Mouse (Mus musculus): ENCODE measurements at regions not wholly inside any gene's neighbourhood (a gene's known extent, or its start where the extent isn't known, plus 50 kb on each side); places are given as distances from the start of the nearest gene placed in this dataset.

- no peak for TF ChIP-seq CTCF (IDR thresholded peaks at IDR 0.05; ENCODE audit: low read depth)
- TF ChIP-seq EP300 (optimal IDR thresholded peaks at IDR 0.05): no peak
Measured at GRCm38 (mm10) chr6:135436315-135436714, 74.0 kb downstream of the Emp1 start.

All from stomach, postnatal 0 days (tissue).